Mouse (Mus musculus) embryonic facial prominence, embryonic 14.5 days (tissue): ENCODE measurements around the gene Susd4. TPM values are rescaled to one million over a fixed set of nuclear protein-coding genes. Genes with fewer than 3 reads are reported as not detected.

Experiments
- ATAC-seq: fragments of 200-750 bp; cut with Nextera tagmentation; 2 replicates; pipeline ENCODE4 v1.8.0; 2017; ENCODE audit warnings: low read depth, moderate number of reproducible peaks, moderate TSS enrichment
- DNase-seq: peaks from one replicate; pipeline ENCODE4 v3.0.0-alpha.2; 2015; ENCODE audit warnings: low spot score
- H3K27ac ChIP-seq: fragments of 300-500 bp; sonication (generic); replicated peaks from 2 replicates; pipeline ENCODE4 v1.5.1; 2014; ENCODE audit warnings: low read depth, mild to moderate bottlenecking, low read length, moderate library complexity
- H3K27me3 ChIP-seq: fragments of 300-500 bp; sonication (generic); replicated peaks from 2 replicates; pipeline ENCODE4 v1.6.1; 2014; ENCODE audit warnings: low read length; ENCODE audit not compliant: control insufficient read depth, insufficient read depth
- H3K36me3 ChIP-seq: fragments of 300-500 bp; sonication (generic); 2 replicates; pipeline ENCODE4 v1.6.1; 2014; ENCODE audit warnings: low read length, mixed read lengths; ENCODE audit not compliant: control insufficient read depth, insufficient read depth
- H3K4me1 ChIP-seq: fragments of 300-500 bp; sonication (generic); 2 replicates; pipeline ENCODE4 v1.6.1; 2014; ENCODE audit warnings: antibody characterized with exemption, low read length; ENCODE audit not compliant: control insufficient read depth, insufficient read depth
- H3K4me2 ChIP-seq: fragments of 300-500 bp; sonication (generic); 2 replicates; pipeline ENCODE4 v1.6.1; 2014; ENCODE audit warnings: low read depth, mild to moderate bottlenecking, low read length, moderate library complexity, mixed read lengths
- H3K4me3 ChIP-seq: fragments of 300-500 bp; sonication (generic); 2 replicates; pipeline ENCODE4 v1.5.1; 2014; ENCODE audit warnings: low read depth, mild to moderate bottlenecking, low read length
- H3K9ac ChIP-seq: fragments of 300-500 bp; sonication (generic); 2 replicates; pipeline ENCODE4 v1.6.1; 2014; ENCODE audit warnings: low read depth, mild to moderate bottlenecking, low read length, moderate library complexity, mixed read lengths
- H3K9me3 ChIP-seq: fragments of 300-500 bp; sonication (generic); 2 replicates; pipeline ENCODE4 v1.6.1; 2016; ENCODE audit warnings: low read length; ENCODE audit not compliant: control insufficient read depth
- WGBS: fragments of 180-500 bp; shearing (Covaris S2); extraction: QIAGEN DNeasy Blood & Tissue Kit; methylation state at CpG from one replicate; pipeline ENCODE4 v1.1.7; 2014; 5-methylcytosine and 5-hydroxymethylcytosine counted together
- polyA plus RNA-seq: library from polyadenylated mRNA; unstranded; fragments of >200 nt; fragmentation: Nextera tagmentation; extraction: Ambion mirVana; gene quantifications from 2 replicates; pipeline ENCODE4 v1.2.1, GENCODE M21; 2014

Gene Susd4
- polyA plus RNA-seq, 1 experiment from 2014 or later = 11.7 TPM

- WGBS = 86% methylated on average over 5 of the region's 5 CpGs
- H3K4me1 ChIP-seq = no peaks in the 10 kb centered on the region
- H3K4me3 ChIP-seq = no peak overlapping the region
- H3K27ac ChIP-seq = no peak overlapping the region
- H3K27me3 ChIP-seq = no peaks in the 10 kb centered on the region
- no peak overlapping the region for H3K4me2 ChIP-seq
- ATAC-seq (no peak), DNase-seq (no peak)
- H3K36me3 ChIP-seq = no peaks in the 10 kb centered on the region
- H3K9me3 ChIP-seq = no peaks in the 10 kb centered on the region
- no peak overlapping the region for H3K9ac ChIP-seq
These were observed 114.5 kb downstream of the Susd4 start for GRCm38 (mm10) chr1:182878156-182878555.

GRCm38 (mm10) chr1:182878719-182879118 lies 115.1 kb downstream of the Susd4 start:
- Histone ChIP-seq H3K4me3 (no peak overlapping the region), H3K27ac (no peak overlapping the region), H3K36me3 (no peaks in the 10 kb centered on the region), H3K27me3 (no peaks in the 10 kb centered on the region), H3K4me2 (no peak overlapping the region), H3K9ac (no peak overlapping the region), H3K9me3 (no peaks in the 10 kb centered on the region), H3K4me1 (no peaks in the 10 kb centered on the region)
- DNase-seq (no peak), ATAC-seq (no peak)
- WGBS = 81% methylated on average over 4 of the region's 4 CpGs

GRCm38 (mm10) chr1:182881246-182881645 lies 117.6 kb downstream of the Susd4 start:
- Histone ChIP-seq H3K4me2 (no peak overlapping the region), H3K27me3 (no peaks in the 10 kb centered on the region), H3K36me3 (no peaks in the 10 kb centered on the region), H3K4me1 (no peaks in the 10 kb centered on the region), H3K9me3 (no peaks in the 10 kb centered on the region), H3K4me3 (no peak overlapping the region), H3K9ac (no peak overlapping the region), H3K27ac (no peak overlapping the region)
- DNase-seq (no peak), ATAC-seq (no peak)
- 73% methylated on average over 8 of the region's 8 CpGs for WGBS

DNA sequence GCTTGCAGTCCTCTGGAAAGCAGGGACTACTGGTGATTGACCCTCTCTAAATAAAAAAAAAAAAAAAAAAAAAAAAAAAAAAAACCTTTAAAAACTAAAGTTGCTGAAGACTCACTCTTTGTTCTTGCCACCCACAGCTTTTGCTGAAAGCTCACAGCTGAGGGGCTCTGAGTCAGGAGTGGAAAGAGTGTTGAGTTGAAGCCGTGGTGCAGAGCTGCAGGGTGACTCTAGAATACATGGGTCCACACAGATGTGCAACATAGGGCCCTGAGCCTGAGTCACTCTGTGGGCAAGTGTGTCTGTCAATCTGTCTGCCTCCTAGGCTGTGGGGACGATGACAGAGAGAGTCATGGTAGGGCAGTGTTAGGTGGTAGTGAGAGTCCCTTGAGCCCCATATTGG lies 119.0 kb downstream of the Susd4 start:
- ATAC-seq (no peak), DNase-seq (no peak)
- Histone ChIP-seq H3K9me3 (no peaks in the 10 kb centered on the region), H3K4me2 (no peak overlapping the region), H3K27ac (no peak overlapping the region), H3K36me3 (no peaks in the 10 kb centered on the region), H3K4me1 (no peaks in the 10 kb centered on the region), H3K4me3 (no peak overlapping the region), H3K9ac (no peak overlapping the region), H3K27me3 (no peaks in the 10 kb centered on the region)
- 84% methylated on average over 2 of the region's 2 CpGs for WGBS

GRCm38 (mm10) chr1:182895698-182896097 lies 132.0 kb downstream of the Susd4 start:
- H3K4me2 ChIP-seq = no peak overlapping the region
- no peak for ATAC-seq
- no peak for DNase-seq
- no peaks in the 10 kb centered on the region for H3K27me3 ChIP-seq
- no peaks in the 10 kb centered on the region for H3K9me3 ChIP-seq
- H3K36me3 ChIP-seq = no peaks in the 10 kb centered on the region
- H3K4me3 ChIP-seq = no peak overlapping the region
- no peak overlapping the region for H3K9ac ChIP-seq
- no peaks in the 10 kb centered on the region for H3K4me1 ChIP-seq
- WGBS = 55% methylated on average over 9 of the region's 9 CpGs
- no peak overlapping the region for H3K27ac ChIP-seq

GRCm38 (mm10) chr1:182897071-182897470 lies 133.4 kb downstream of the Susd4 start:
- Histone ChIP-seq H3K4me2 (no peak overlapping the region), H3K4me1 (no peaks in the 10 kb centered on the region), H3K27me3 (no peaks in the 10 kb centered on the region), H3K36me3 (no peaks in the 10 kb centered on the region), H3K9me3 (no peaks in the 10 kb centered on the region), H3K27ac (no peak overlapping the region), H3K9ac (no peak overlapping the region), H3K4me3 (no peak overlapping the region)
- ATAC-seq = no peak
- no peak for DNase-seq
- WGBS = 71% methylated on average over 6 of the region's 6 CpGs

DNA sequence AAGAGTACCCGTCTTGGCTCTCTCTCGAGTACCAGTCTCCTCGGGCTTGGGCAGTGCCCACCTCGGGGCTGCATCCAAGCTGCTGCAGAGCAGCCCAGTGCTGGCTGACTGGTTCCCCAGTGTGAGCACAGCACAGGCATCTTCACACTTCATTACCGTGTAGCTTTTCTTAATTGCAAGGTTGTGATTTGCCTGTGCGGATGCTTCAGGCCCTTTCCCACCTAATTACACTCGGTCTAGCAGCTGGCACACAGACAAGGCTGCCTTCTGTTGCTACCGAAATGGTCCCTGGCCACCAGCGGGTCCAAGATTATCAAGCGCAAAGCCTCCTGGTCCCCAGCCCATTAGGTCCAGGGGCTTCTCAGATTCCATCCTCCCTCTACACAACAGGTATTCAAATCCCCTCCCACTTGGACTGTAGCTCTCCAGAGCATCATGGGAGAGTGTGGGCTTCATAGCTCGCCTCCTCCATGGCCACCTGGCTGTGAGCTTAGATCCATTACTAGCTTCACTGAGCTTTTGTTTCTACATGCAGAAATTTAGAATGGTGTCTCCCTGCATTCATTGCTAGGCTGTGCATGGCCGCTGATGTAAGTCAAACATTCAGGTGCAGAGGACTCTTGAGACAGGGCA lies 134.0 kb downstream of the Susd4 start:
- Histone ChIP-seq H3K36me3 (no peaks in the 10 kb centered on the region), H3K4me1 (no peaks in the 10 kb centered on the region), H3K27me3 (no peaks in the 10 kb centered on the region), H3K9me3 (no peaks in the 10 kb centered on the region), H3K27ac (no peak overlapping the region), H3K4me3 (no peak overlapping the region), H3K9ac (no peak overlapping the region), H3K4me2 (no peak overlapping the region)
- peak; percentile 62 for ATAC-seq
- 70% methylated on average over 12 of the region's 12 CpGs for WGBS
- no peak for DNase-seq

DNA sequence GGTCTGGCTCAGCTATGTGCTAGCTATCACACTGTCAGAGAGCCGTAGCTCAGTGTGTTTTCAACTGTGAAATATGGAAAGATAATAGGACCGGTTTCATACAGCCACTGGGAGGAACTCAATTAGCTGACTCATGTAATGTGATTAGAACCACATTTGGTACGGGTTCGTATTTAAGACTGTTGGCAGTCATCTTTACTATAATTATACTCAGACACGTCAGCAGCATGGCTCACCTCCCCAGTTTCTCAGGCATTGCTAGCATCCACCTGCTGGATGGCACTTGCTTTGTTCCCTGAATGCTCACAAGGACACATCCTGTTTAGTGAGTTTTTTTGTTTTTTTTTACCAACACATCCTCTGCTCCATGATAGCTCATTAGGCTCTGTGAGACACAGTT lies 138.4 kb downstream of the Susd4 start:
- no peak overlapping the region for H3K27ac ChIP-seq
- H3K4me3 ChIP-seq = no peak overlapping the region
- no peaks in the 10 kb centered on the region for H3K9me3 ChIP-seq
- H3K4me2 ChIP-seq = no peak overlapping the region
- no peaks in the 10 kb centered on the region for H3K4me1 ChIP-seq
- no peak overlapping the region for H3K9ac ChIP-seq
- DNase-seq (peak; percentile 54), ATAC-seq (peak; percentile 30; the same call in 1 of the 2 replicates)
- no peaks in the 10 kb centered on the region for H3K36me3 ChIP-seq
- no peaks in the 10 kb centered on the region for H3K27me3 ChIP-seq
- WGBS = 39% methylated on average over 5 of the region's 5 CpGs

GRCm38 (mm10) chr1:182902906-182903305 lies 139.2 kb downstream of the Susd4 start:
- no peak for ATAC-seq
- 88% methylated on average over 3 of the region's 3 CpGs for WGBS

More at GRCm38 (mm10) chr1:182902906-182903305, 139.2 kb downstream of the Susd4 start:
- Histone ChIP-seq H3K4me2 (no peak overlapping the region), H3K9ac (no peak overlapping the region), H3K27ac (no peak overlapping the region), H3K36me3 (no peaks in the 10 kb centered on the region), H3K4me1 (peaks cover 2% of the 10 kb centered on the region), H3K27me3 (no peaks in the 10 kb centered on the region), H3K9me3 (no peaks in the 10 kb centered on the region), H3K4me3 (no peak overlapping the region)
- no peak for DNase-seq
